Mouse (Mus musculus) limb, embryonic 15.5 days (tissue): Measurements from ENCODE around the gene Zfp385c. TPM values are rescaled to one million over a fixed set of nuclear protein-coding genes. Genes with fewer than 3 reads are reported as not detected.

Experiments
- ATAC-seq: fragments of 200-750 bp; cut with Nextera tagmentation; 2 replicates; pipeline ENCODE4 v1.8.0; 2017; ENCODE audit warnings: low read depth, moderate TSS enrichment; ENCODE audit not compliant: insufficient number of reproducible peaks, low FRiP score, low TSS enrichment
- H3K27ac ChIP-seq: fragments of 300-500 bp; sonication (generic); 2 replicates; pipeline ENCODE4 v1.5.1; 2015; ENCODE audit warnings: moderate library complexity, mild to moderate bottlenecking, inconsistent platforms
- H3K27me3 ChIP-seq: fragments of 300-500 bp; sonication (generic); 2 replicates; pipeline ENCODE4 v1.6.1; 2015; ENCODE audit warnings: inconsistent platforms
- H3K36me3 ChIP-seq: fragments of 300-500 bp; sonication (generic); 2 replicates; pipeline ENCODE4 v1.6.1; 2015; ENCODE audit warnings: inconsistent platforms
- H3K4me1 ChIP-seq: fragments of 300-500 bp; sonication (generic); 2 replicates; pipeline ENCODE4 v1.6.1; 2015; ENCODE audit warnings: inconsistent platforms
- H3K4me2 ChIP-seq: fragments of 300-500 bp; sonication (generic); 2 replicates; pipeline ENCODE4 v1.6.1; 2015; ENCODE audit warnings: mild to moderate bottlenecking, inconsistent platforms
- H3K4me3 ChIP-seq: fragments of 300-500 bp; sonication (generic); 2 replicates; pipeline ENCODE4 v1.5.1; 2015; ENCODE audit warnings: mild to moderate bottlenecking, inconsistent platforms
- H3K9ac ChIP-seq: fragments of 300-500 bp; sonication (generic); 2 replicates; pipeline ENCODE4 v1.6.1; 2015; ENCODE audit warnings: inconsistent platforms
- H3K9me3 ChIP-seq: fragments of 300-500 bp; sonication (generic); 2 replicates; pipeline ENCODE4 v1.6.1; 2016; ENCODE audit warnings: inconsistent platforms
- WGBS: fragments of 180-500 bp; shearing (Covaris S2); methylation state at CpG from one replicate; pipeline ENCODE4 v1.1.7; 2015; 5-methylcytosine and 5-hydroxymethylcytosine counted together
- polyA plus RNA-seq: library from polyadenylated mRNA; unstranded; fragments of >200 nt; fragmentation: Nextera tagmentation; extraction: Ambion mirVana; gene quantifications from 2 replicates; pipeline ENCODE4 v1.2.1, GENCODE M21; 2015

The Zfp385c gene
- polyA plus RNA-seq, 1 experiment from 2014 or later: 1.4 TPM

- Histone ChIP-seq H3K4me3 (no peak overlapping the region), H3K36me3 (peaks cover 37% of the 10 kb centered on the region), H3K9me3 (no peaks in the 10 kb centered on the region), H3K4me2 (peak overlapping the region; percentile 37), H3K4me1 (peaks cover 26% of the 10 kb centered on the region), H3K9ac (no peak overlapping the region), H3K27ac (no peak overlapping the region), H3K27me3 (no peaks in the 10 kb centered on the region)
- no peak for ATAC-seq
- 43% methylated on average over 7 of the region's 7 CpGs for whole genome bisulfite sequencing
Observed at GRCm38 (mm10) chr11:100702906-100703305, 10.7 kb upstream of the Zfp385c start.

GRCm38 (mm10) chr11:100702081-100702851 lies 10.0 kb upstream of the Zfp385c start:
- H3K36me3 ChIP-seq: peaks cover 31% of the 10 kb centered on the region
- no peak overlapping the region for H3K4me3 ChIP-seq
- WGBS: 34% methylated on average over 19 of the region's 19 CpGs
- H3K27me3 ChIP-seq: no peaks in the 10 kb centered on the region
- H3K4me1 ChIP-seq: peaks cover 26% of the 10 kb centered on the region
- peak overlapping the region; percentile 37 for H3K4me2 ChIP-seq
- ATAC-seq: no peak
- no peak overlapping the region for H3K27ac ChIP-seq
- no peak overlapping the region for H3K9ac ChIP-seq
- H3K9me3 ChIP-seq: no peaks in the 10 kb centered on the region

- no peak for ATAC-seq
- no peak overlapping the region for H3K9ac ChIP-seq
- peaks cover 21% of the 10 kb centered on the region for H3K36me3 ChIP-seq
- H3K4me1 ChIP-seq: peaks cover 26% of the 10 kb centered on the region
- H3K27ac ChIP-seq: no peak overlapping the region
- H3K9me3 ChIP-seq: no peaks in the 10 kb centered on the region
- peak overlapping the region; percentile 28 for H3K4me3 ChIP-seq
- WGBS: 3% methylated on average over 14 of the region's 14 CpGs
- no peaks in the 10 kb centered on the region for H3K27me3 ChIP-seq
- peak overlapping the region; percentile 39 for H3K4me2 ChIP-seq
Observed at GRCm38 (mm10) chr11:100701301-100701700, 9.0 kb upstream of the Zfp385c start.

- Histone ChIP-seq H3K4me1 (peaks cover 26% of the 10 kb centered on the region), H3K36me3 (peaks cover 15% of the 10 kb centered on the region), H3K9me3 (no peaks in the 10 kb centered on the region), H3K27ac (no peak overlapping the region), H3K27me3 (no peaks in the 10 kb centered on the region), H3K4me3 (peak overlapping the region; percentile 28; the same call in 1 of the 2 replicates), H3K9ac (no peak overlapping the region), H3K4me2 (no peak overlapping the region; the same call in 1 of the 2 replicates)
- no peak for ATAC-seq
- WGBS: 79% methylated on average over 3 of the region's 3 CpGs
Observed at GRCm38 (mm10) chr11:100700710-100701109, 8.5 kb upstream of the Zfp385c start.

GRCm38 (mm10) chr11:100697921-100698320 lies 5.7 kb upstream of the Zfp385c start:
- no peaks in the 10 kb centered on the region for H3K36me3 ChIP-seq
- peaks cover 4% of the 10 kb centered on the region for H3K27me3 ChIP-seq
- ATAC-seq: no peak
- no peak overlapping the region for H3K9ac ChIP-seq
- H3K4me3 ChIP-seq: no peak overlapping the region
- H3K4me2 ChIP-seq: no peak overlapping the region
- H3K4me1 ChIP-seq: peaks cover 16% of the 10 kb centered on the region
- no peak overlapping the region for H3K27ac ChIP-seq
- H3K9me3 ChIP-seq: no peaks in the 10 kb centered on the region
- WGBS: 69% methylated on average over 7 of the region's 7 CpGs

GRCm38 (mm10) chr11:100694926-100695325 lies 2.7 kb upstream of the Zfp385c start:
- Histone ChIP-seq H3K4me2 (no peak overlapping the region), H3K36me3 (no peaks in the 10 kb centered on the region), H3K4me1 (peaks cover 19% of the 10 kb centered on the region), H3K9me3 (no peaks in the 10 kb centered on the region), H3K4me3 (no peak overlapping the region), H3K27ac (no peak overlapping the region), H3K9ac (no peak overlapping the region), H3K27me3 (peaks cover 28% of the 10 kb centered on the region)
- no peak for ATAC-seq
- 43% methylated on average over 5 of the region's 5 CpGs for WGBS

GRCm38 (mm10) chr11:100693154-100693553 lies 899 bp upstream of the Zfp385c start:
- no peak overlapping the region for H3K9ac ChIP-seq
- no peak overlapping the region for H3K27ac ChIP-seq
- WGBS: 20% methylated on average over 5 of the region's 5 CpGs
- H3K4me2 ChIP-seq: no peak overlapping the region
- H3K9me3 ChIP-seq: no peaks in the 10 kb centered on the region
- peaks cover 24% of the 10 kb centered on the region for H3K4me1 ChIP-seq
- ATAC-seq: no peak
- H3K27me3 ChIP-seq: peaks cover 28% of the 10 kb centered on the region
- no peak overlapping the region for H3K4me3 ChIP-seq
- H3K36me3 ChIP-seq: no peaks in the 10 kb centered on the region

- 57% methylated on average over 7 of the region's 7 CpGs for WGBS
- no peak overlapping the region for H3K27ac ChIP-seq
- no peak overlapping the region for H3K4me2 ChIP-seq
- H3K27me3 ChIP-seq: peaks cover 28% of the 10 kb centered on the region
- H3K4me1 ChIP-seq: peaks cover 26% of the 10 kb centered on the region
- no peak; the same call in 1 of the 2 replicates for ATAC-seq
- H3K9ac ChIP-seq: no peak overlapping the region
- H3K9me3 ChIP-seq: no peaks in the 10 kb centered on the region
- H3K36me3 ChIP-seq: no peaks in the 10 kb centered on the region
- H3K4me3 ChIP-seq: peak overlapping the region; percentile 9; the same call in 1 of the 2 replicates
Observed at GRCm38 (mm10) chr11:100690389-100690788, 1.9 kb downstream of the Zfp385c start.

GRCm38 (mm10) chr11:100688443-100688842 lies 3.8 kb downstream of the Zfp385c start:
- H3K4me3 ChIP-seq: no peak overlapping the region
- no peak for ATAC-seq
- H3K9me3 ChIP-seq: no peaks in the 10 kb centered on the region
- no peak overlapping the region for H3K4me2 ChIP-seq
- H3K4me1 ChIP-seq: peaks cover 26% of the 10 kb centered on the region
- H3K9ac ChIP-seq: no peak overlapping the region
- H3K27me3 ChIP-seq: peaks cover 28% of the 10 kb centered on the region
- 72% methylated on average over 4 of the region's 4 CpGs for WGBS
- no peak overlapping the region for H3K27ac ChIP-seq
- H3K36me3 ChIP-seq: no peaks in the 10 kb centered on the region

GRCm38 (mm10) chr11:100687265-100687664 lies 5.0 kb downstream of the Zfp385c start:
- no peaks in the 10 kb centered on the region for H3K36me3 ChIP-seq
- WGBS: 69% methylated on average over 7 of the region's 7 CpGs
- H3K9me3 ChIP-seq: no peaks in the 10 kb centered on the region
- 0 out of 2 replicates have a peak, but pooled peaks have one; percentile 54 for ATAC-seq
- H3K27me3 ChIP-seq: peaks cover 18% of the 10 kb centered on the region; the same call in 1 of the 2 replicates
- H3K9ac ChIP-seq: no peak overlapping the region
- no peak overlapping the region for H3K4me2 ChIP-seq
- H3K4me3 ChIP-seq: no peak overlapping the region
- H3K27ac ChIP-seq: 0 out of 2 replicates have a peak overlapping the region, but pooled peaks have one; percentile 33
- H3K4me1 ChIP-seq: peaks cover 20% of the 10 kb centered on the region

- H3K4me2 ChIP-seq: no peak overlapping the region
- no peak for ATAC-seq
- 86% methylated on average over 2 of the region's 3 CpGs for WGBS
- no peaks in the 10 kb centered on the region for H3K36me3 ChIP-seq
- H3K9me3 ChIP-seq: no peaks in the 10 kb centered on the region
- H3K4me1 ChIP-seq: peaks cover 12% of the 10 kb centered on the region; the same call in 1 of the 2 replicates
- H3K9ac ChIP-seq: no peak overlapping the region
- H3K27ac ChIP-seq: no peak overlapping the region
- no peak overlapping the region for H3K4me3 ChIP-seq
- peaks cover 1% of the 10 kb centered on the region; the same call in 1 of the 2 replicates for H3K27me3 ChIP-seq
Observed at GRCm38 (mm10) chr11:100685371-100685770, 6.9 kb downstream of the Zfp385c start.

- no peak overlapping the region for H3K9ac ChIP-seq
- no peak overlapping the region for H3K4me2 ChIP-seq
- no peak overlapping the region for H3K27ac ChIP-seq
- no peak for ATAC-seq
- H3K4me3 ChIP-seq: no peak overlapping the region
- H3K4me1 ChIP-seq: 0 out of 2 replicates have a peak, but pooled peaks cover 9% of the 10 kb centered on the region
- WGBS: 59% methylated on average over 2 of the region's 2 CpGs
- no peaks in the 10 kb centered on the region for H3K27me3 ChIP-seq
- no peaks in the 10 kb centered on the region for H3K9me3 ChIP-seq
- no peaks in the 10 kb centered on the region for H3K36me3 ChIP-seq
Observed at GRCm38 (mm10) chr11:100684084-100684483, 8.2 kb downstream of the Zfp385c start.
